Comparison of ENCODE assay signal across 8 mouse cellular contexts in genomic region chr6:39205064-39205649, GRCm38 (mm10). TPM values are rescaled to one million over a fixed set of nuclear protein-coding genes. Genes with fewer than 3 reads are reported as not detected.
DNase-seq lines count a peak whose midpoint lies in the region; ATAC-seq and TF ChIP-seq lines count a peak whose summit lies in the region.

No protein-coding gene starts in this region.

- H3K36me3 ChIP-seq in heart, embryonic 12.5 days = no peaks in the 10 kb centered on the region
- no peaks in the 10 kb centered on the region for H3K36me3 ChIP-seq in kidney, embryonic 16.5 days (ENCODE audit: insufficient read depth, low read length)
- H3K36me3 ChIP-seq in liver, embryonic 14.5 days (replicated peaks; ENCODE audit: control insufficient read depth, insufficient read depth, low read depth) = no peaks in the 10 kb centered on the region
- no peaks in the 10 kb centered on the region for H3K36me3 ChIP-seq in stomach, embryonic 15.5 days

- peak; percentile 63 for ATAC-seq in CD4-positive, CD25-positive, alpha-beta regulatory T cell, adult 4 months
- peak; percentile 13; the same call in 1 of the 2 replicates for ATAC-seq in heart, embryonic 12.5 days (ENCODE audit: insufficient number of reproducible peaks, low FRiP score)
- peak; percentile 47 for ATAC-seq in kidney, embryonic 16.5 days (ENCODE audit: low FRiP score, low TSS enrichment)
- ATAC-seq in liver, embryonic 14.5 days (ENCODE audit: insufficient read depth) = peak; percentile 27; the same call in 1 of the 2 replicates
- ATAC-seq in stomach, embryonic 15.5 days (ENCODE audit: insufficient read depth, low FRiP score, low read depth) = peak; percentile 29

- under 1% methylated on average over 30 of the region's 30 CpGs for WGBS in heart, embryonic 12.5 days
- under 1% methylated on average over 30 of the region's 30 CpGs for WGBS in kidney, embryonic 16.5 days
- under 1% methylated on average over 30 of the region's 30 CpGs for WGBS in liver, embryonic 14.5 days (ENCODE audit: insufficient replicate concordance)
- 0% methylated on average over 30 of the region's 30 CpGs for WGBS in stomach, embryonic 15.5 days

- peak; percentile 95 for DNase-seq in brain, embryonic 14.5 days (ENCODE audit: low read depth)
- peak; percentile 69 for DNase-seq in fat pad, adult 2 months (ENCODE audit: extremely low read depth, low read depth, low spot score)
- peak; percentile 77 to 84 (median 77) for DNase-seq in liver, embryonic 14.5 days (ENCODE audit: low read depth in 3 of 3, low spot score in 3 of 3)
- DNase-seq in neural tube, embryonic 10.5 days (ENCODE audit: extremely low spot score, low spot score) = peak; percentile 82

- H3K27me3 ChIP-seq in heart, embryonic 12.5 days (replicated peaks) = no peaks in the 10 kb centered on the region
- H3K27me3 ChIP-seq in kidney, embryonic 16.5 days (ENCODE audit: insufficient read depth, low read length) = no peaks in the 10 kb centered on the region
- H3K27me3 ChIP-seq in liver, embryonic 14.5 days (ENCODE audit: control insufficient read depth, insufficient read depth, low read length) = no peaks in the 10 kb centered on the region
- no peaks in the 10 kb centered on the region for H3K27me3 ChIP-seq in stomach, embryonic 15.5 days (replicated peaks)

- peak overlapping the region; percentile 94 for H3K9ac ChIP-seq in heart, embryonic 12.5 days
- peak overlapping the region; percentile 99 for H3K9ac ChIP-seq in kidney, embryonic 16.5 days (replicated peaks; ENCODE audit: low read length)
- H3K9ac ChIP-seq in liver, embryonic 14.5 days (replicated peaks) = peak overlapping the region; percentile 97
- H3K9ac ChIP-seq in stomach, embryonic 15.5 days = peak overlapping the region; percentile 96

- H3K9me3 ChIP-seq in heart, embryonic 12.5 days (replicated peaks) = no peaks in the 10 kb centered on the region
- H3K9me3 ChIP-seq in kidney, embryonic 16.5 days (ENCODE audit: low read length) = no peaks in the 10 kb centered on the region
- H3K9me3 ChIP-seq in liver, embryonic 14.5 days (ENCODE audit: control insufficient read depth, low read length) = no peaks in the 10 kb centered on the region
- H3K9me3 ChIP-seq in stomach, embryonic 15.5 days = no peaks in the 10 kb centered on the region

- 0 out of 2 replicates have a peak, but pooled peaks have one; percentile 27 for TF ChIP-seq POLR2A in brain, embryonic 14.5 days (IDR thresholded peaks at IDR 0.05; ENCODE audit: borderline replicate concordance, extremely low read depth, insufficient read depth, insufficient read length, poor library complexity, severe bottlenecking)

- H3K4me2 ChIP-seq in heart, embryonic 12.5 days = peak overlapping the region; percentile 70
- peak overlapping the region; percentile 83 for H3K4me2 ChIP-seq in kidney, embryonic 16.5 days (replicated peaks; ENCODE audit: low read depth, low read length)
- H3K4me2 ChIP-seq in liver, embryonic 14.5 days (ENCODE audit: low read depth) = peak overlapping the region; percentile 70
- peak overlapping the region; percentile 81 for H3K4me2 ChIP-seq in stomach, embryonic 15.5 days

- peaks cover 7% of the 10 kb centered on the region for H3K4me1 ChIP-seq in heart, embryonic 12.5 days (replicated peaks)
- peaks cover 10% of the 10 kb centered on the region; the same call in 1 of the 2 replicates for H3K4me1 ChIP-seq in kidney, embryonic 16.5 days (ENCODE audit: insufficient read depth, low read length)
- H3K4me1 ChIP-seq in liver, embryonic 14.5 days (replicated peaks; ENCODE audit: control insufficient read depth in 2 of 2, insufficient read depth in 2 of 2, low read length in 1 of 2) = peaks cover 22 to 28% of the 10 kb centered on the region in 2 experiments
- no peaks in the 10 kb centered on the region for H3K4me1 ChIP-seq in stomach, embryonic 15.5 days

- no peak for TF ChIP-seq EP300 in liver, embryonic 14.5 days (IDR thresholded peaks at IDR 0.05; ENCODE audit: low read depth)

- H3K27ac ChIP-seq in heart, embryonic 12.5 days (ENCODE audit: poor library complexity, severe bottlenecking) = peak overlapping the region; percentile 97
- H3K27ac ChIP-seq in kidney, embryonic 16.5 days (ENCODE audit: low read length) = peak overlapping the region; percentile 94
- peak overlapping the region; percentile 96 for H3K27ac ChIP-seq in liver, embryonic 14.5 days
- peak overlapping the region; percentile 97 for H3K27ac ChIP-seq in stomach, embryonic 15.5 days

- peak; percentile 65; the same call in 1 of the 2 replicates for TF ChIP-seq CTCF in brain, embryonic 14.5 days (IDR thresholded peaks at IDR 0.05; ENCODE audit: borderline replicate concordance, extremely low read depth, insufficient read depth, insufficient read length)
- peak; percentile 63 for TF ChIP-seq CTCF in liver, embryonic 14.5 days (IDR thresholded peaks at IDR 0.05; ENCODE audit: low read depth)

- peak overlapping the region; percentile 93 for H3K4me3 ChIP-seq in heart, embryonic 12.5 days
- peak overlapping the region; percentile 99 for H3K4me3 ChIP-seq in kidney, embryonic 16.5 days (ENCODE audit: low read length)
- peak overlapping the region; percentile 98 to 99 for H3K4me3 ChIP-seq in liver, embryonic 14.5 days (ENCODE audit: insufficient read depth in 1 of 2, low read depth in 2 of 2, low read length in 2 of 2)
- H3K4me3 ChIP-seq in stomach, embryonic 15.5 days (replicated peaks) = peak overlapping the region; percentile 82

RNA-seq across cellular contexts. Expression of gene Kdm7a, which starts 1.4 kb away (rescaled TPM):
- 10 to 100 TPM; 10.2 to 13.6 TPM for polyA plus RNA-seq in CD4-positive, CD25-positive, alpha-beta regulatory T cell, adult 4 months (2017; shearing (Covaris generic))
- 7.1 and 9.6 TPM in 2 replicates for polyA plus RNA-seq in brain, embryonic 14.5 days (2012; rRNA removed)
- 6.8 and 7.1 TPM in 2 replicates for polyA plus RNA-seq in heart, embryonic 12.5 days (2016; fragmentation: Nextera tagmentation; extraction: Ambion mirVana)
- 5.7 and 6.2 TPM in 2 replicates for polyA plus RNA-seq in kidney, embryonic 16.5 days (2015; fragmentation: Nextera tagmentation; extraction: Ambion mirVana)
- 4.5 and 6.7 TPM in 2 replicates for polyA plus RNA-seq in liver, embryonic 14.5 days (2012; rRNA removed)
- polyA plus RNA-seq in liver, embryonic 14.5 days (2014; fragmentation: Nextera tagmentation; extraction: Ambion mirVana) = 9.1 and 11.1 TPM in 2 replicates
- polyA plus RNA-seq in stomach, embryonic 15.5 days (2015; fragmentation: Nextera tagmentation; extraction: Ambion mirVana) = 5.9 and 6.2 TPM in 2 replicates

Comparison
In these comparisons a context has a peak if more than half of its experiments do, and no peak if none do; other contexts are left out.
1. Peak in every context shown above with its lines: DNase-seq, ATAC-seq, H3K4me3 ChIP-seq and H3K27ac ChIP-seq.
2. ATAC-seq: peak in every context shown above with its lines; median percentile 63 in CD4-positive, CD25-positive, alpha-beta regulatory T cell, adult 4 months; 47 in kidney, embryonic 16.5 days; 29 in stomach, embryonic 15.5 days; 27 in liver, embryonic 14.5 days; 13 in heart, embryonic 12.5 days.